Mouse (Mus musculus): ENCODE measurements around the gene Slc25a22. TPM values are rescaled to one million over a fixed set of nuclear protein-coding genes. Genes with fewer than 3 reads are reported as not detected.
A peak's percentile ranks its signal among the peaks of the same experiment; 100 is the strongest.

Gene Slc25a22
- polyA plus RNA-seq, 1 experiment from 2014 or later = 19.4 TPM

DNA sequence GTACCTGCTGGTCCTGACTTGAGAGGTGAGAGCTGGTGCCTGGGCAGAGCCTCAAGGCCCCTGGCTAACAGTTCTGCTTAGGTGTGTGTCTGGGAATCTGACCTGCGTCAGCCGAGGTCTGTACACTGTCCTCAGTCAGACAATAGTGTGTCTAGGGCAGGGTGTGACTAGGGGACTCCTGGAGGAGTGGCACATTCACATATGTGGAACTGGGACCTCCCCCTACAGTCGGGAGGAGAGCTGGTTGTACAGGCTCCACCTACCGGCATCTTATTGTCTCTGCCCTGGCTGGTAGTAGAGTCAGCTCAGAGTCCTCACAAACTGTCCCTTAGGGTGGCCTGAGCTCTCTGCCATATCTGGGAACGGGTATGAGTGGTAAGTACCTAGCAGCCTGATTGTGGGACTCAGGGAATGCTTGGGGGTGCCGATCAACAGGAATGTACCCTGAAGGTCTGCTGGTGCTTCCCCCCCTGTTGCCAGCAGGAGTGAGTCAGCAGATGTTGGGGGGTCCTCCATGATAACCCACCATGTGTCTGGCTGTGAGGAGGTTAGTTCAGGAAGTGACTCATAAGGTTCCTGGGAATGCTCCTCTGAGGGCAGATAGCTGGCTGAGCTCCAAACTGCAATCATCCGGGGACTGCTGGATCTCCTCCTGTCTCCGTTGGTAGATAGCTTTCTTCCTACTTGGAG lies 31.0 kb upstream of the Slc25a22 start:
- Histone ChIP-seq H3K4me3 (ENCODE audit: low read depth, low read length) (peak overlapping the region; percentile 73), H3K9ac (ENCODE audit: low read depth, low read length) (peak overlapping the region; percentile 87), H3K4me1 (ENCODE audit: control insufficient read depth, insufficient read depth, low read length) (peaks cover 43% of the 10 kb centered on the region), H3K36me3 (ENCODE audit: control insufficient read depth, insufficient read depth, low read length) (peaks cover 22% of the 10 kb centered on the region), H3K9me3 (replicated peaks; ENCODE audit: control insufficient read depth, low read length) (no peaks in the 10 kb centered on the region), H3K4me2 (peak overlapping the region; percentile 80), H3K27ac (ENCODE audit: low read depth, low read length) (peak overlapping the region; percentile 96), H3K27me3 (ENCODE audit: control insufficient read depth, insufficient read depth, low read length) (peaks cover 20% of the 10 kb centered on the region)
- ATAC-seq (replicated peaks; ENCODE audit: insufficient number of reproducible peaks, low FRiP score, low TSS enrichment) = peak; percentile 65
- WGBS (ENCODE audit: insufficient replicate concordance) = 2% methylated on average over 8 of the region's 8 CpGs

- Histone ChIP-seq H3K9ac (ENCODE audit: low read depth, low read length) (peak overlapping the region; percentile 87), H3K27me3 (ENCODE audit: control insufficient read depth, insufficient read depth, low read length) (peaks cover 25% of the 10 kb centered on the region), H3K9me3 (replicated peaks; ENCODE audit: control insufficient read depth, low read length) (no peaks in the 10 kb centered on the region), H3K4me3 (ENCODE audit: low read depth, low read length) (peak overlapping the region; percentile 73), H3K36me3 (ENCODE audit: control insufficient read depth, insufficient read depth, low read length) (peaks cover 22% of the 10 kb centered on the region), H3K4me2 (peak overlapping the region; percentile 80), H3K4me1 (ENCODE audit: control insufficient read depth, insufficient read depth, low read length) (peaks cover 47% of the 10 kb centered on the region), H3K27ac (ENCODE audit: low read depth, low read length) (peak overlapping the region; percentile 96)
- ATAC-seq (replicated peaks; ENCODE audit: insufficient number of reproducible peaks, low FRiP score, low TSS enrichment) = no peak
- 12% methylated on average over 5 of the region's 5 CpGs for WGBS (ENCODE audit: insufficient replicate concordance)
These were observed 30.5 kb upstream of the Slc25a22 start for GRCm38 (mm10) chr7:141468164-141468521.

DNA sequence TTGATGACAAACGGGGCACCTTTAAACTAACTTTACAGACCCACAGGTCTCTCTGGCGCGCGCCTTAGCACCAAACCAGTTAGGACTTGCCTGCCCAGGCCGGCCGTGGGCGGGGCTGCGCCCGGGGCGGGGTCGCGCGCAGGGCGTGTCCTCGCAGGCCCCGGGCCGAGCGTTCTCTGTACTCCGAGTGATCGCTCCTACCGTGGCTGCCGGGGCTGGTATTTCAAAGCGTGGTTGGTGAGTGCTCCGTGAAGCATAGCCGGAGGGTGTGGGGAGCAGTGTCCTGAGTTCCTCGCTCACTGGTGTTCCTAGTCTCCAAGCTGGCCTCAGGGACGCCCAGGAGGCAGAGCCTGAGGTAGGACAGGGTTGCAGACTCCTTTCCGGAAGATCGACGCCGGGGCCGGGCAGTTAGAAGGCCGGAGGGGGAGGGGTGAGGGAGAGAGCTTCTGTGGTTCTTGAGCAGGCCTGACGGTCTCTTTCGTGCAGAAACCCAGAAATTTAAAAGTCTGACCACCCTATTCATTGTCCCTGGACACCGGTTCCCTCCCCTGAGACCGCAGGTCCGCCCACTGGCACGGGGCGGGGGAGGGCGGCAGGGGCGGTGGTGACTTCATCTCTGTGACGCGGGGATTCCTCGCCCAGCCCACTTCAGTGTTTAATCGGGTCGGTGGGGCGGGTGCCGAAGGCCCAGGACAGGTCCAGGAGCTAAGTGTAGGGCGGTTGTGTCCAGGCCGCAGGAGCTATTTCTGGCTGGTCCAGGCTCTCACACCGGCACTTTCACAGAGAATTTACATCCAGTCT lies 29.7 kb upstream of the Slc25a22 start, which contains the start of gene Cd151:
Gene Cd151, plus strand, starts transcription at position 163 of the 801 bp plus-strand sequence.
- under 1% methylated on average over 52 of the region's 52 CpGs for WGBS (ENCODE audit: insufficient replicate concordance)
- H3K27me3 ChIP-seq (ENCODE audit: control insufficient read depth, insufficient read depth, low read length) = peaks cover 30% of the 10 kb centered on the region
- peak within 1 kb of the TSS; percentile 87 for H3K9ac ChIP-seq (ENCODE audit: low read depth, low read length)
- H3K4me2 ChIP-seq = peak within 1 kb of the TSS; percentile 80
- peak; percentile 80 for ATAC-seq (replicated peaks; ENCODE audit: insufficient number of reproducible peaks, low FRiP score, low TSS enrichment)
- H3K4me3 ChIP-seq (ENCODE audit: low read depth, low read length) = peak within 1 kb of the TSS; percentile 73
- H3K27ac ChIP-seq (ENCODE audit: low read depth, low read length) = peak within 1 kb of the TSS; percentile 96
- H3K9me3 ChIP-seq (replicated peaks; ENCODE audit: control insufficient read depth, low read length) = no peaks in the 10 kb centered on the region
- H3K36me3 ChIP-seq (ENCODE audit: control insufficient read depth, insufficient read depth, low read length) = peaks cover 19% of the 10 kb centered on the region
- H3K4me1 ChIP-seq (ENCODE audit: control insufficient read depth, insufficient read depth, low read length) = peaks cover 47% of the 10 kb centered on the region

DNA sequence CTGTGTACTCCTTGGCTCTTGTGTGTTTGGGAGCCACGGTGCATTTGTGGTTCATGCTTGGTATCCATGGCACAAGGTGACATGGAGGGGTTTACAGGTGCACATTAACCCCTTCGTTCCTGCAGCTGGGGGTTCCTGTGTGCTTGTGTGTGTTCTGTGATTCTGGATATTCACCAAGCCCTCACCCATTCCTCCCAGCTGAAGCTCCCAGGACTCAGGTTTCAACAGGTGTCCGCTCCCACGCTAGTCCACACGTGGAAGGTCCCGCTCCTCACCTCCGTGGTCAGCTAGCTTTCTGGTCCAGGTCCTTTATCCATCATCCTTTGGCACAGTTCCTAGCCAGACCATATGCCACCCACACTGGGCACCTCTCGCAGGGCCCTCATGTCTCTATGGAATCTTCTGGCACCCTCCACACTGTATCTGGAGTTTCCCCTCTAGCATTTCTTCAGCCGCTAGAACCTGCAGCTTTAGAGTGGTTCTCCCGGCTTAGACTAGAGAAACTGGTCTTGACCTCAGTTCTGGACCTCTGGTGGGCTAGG lies 29.0 kb upstream of the Slc25a22 start:
- WGBS (ENCODE audit: insufficient replicate concordance) = 52% methylated on average over 10 of the region's 10 CpGs
- Histone ChIP-seq H3K9ac (ENCODE audit: low read depth, low read length) (peak overlapping the region; percentile 87), H3K9me3 (replicated peaks; ENCODE audit: control insufficient read depth, low read length) (no peaks in the 10 kb centered on the region), H3K4me1 (ENCODE audit: control insufficient read depth, insufficient read depth, low read length) (peaks cover 51% of the 10 kb centered on the region), H3K27ac (ENCODE audit: low read depth, low read length) (peak overlapping the region; percentile 96), H3K4me3 (ENCODE audit: low read depth, low read length) (peak overlapping the region; percentile 73), H3K27me3 (ENCODE audit: control insufficient read depth, insufficient read depth, low read length) (peaks cover 38% of the 10 kb centered on the region), H3K4me2 (peak overlapping the region; percentile 80), H3K36me3 (ENCODE audit: control insufficient read depth, insufficient read depth, low read length) (peaks cover 15% of the 10 kb centered on the region)
- no peak for ATAC-seq (replicated peaks; ENCODE audit: insufficient number of reproducible peaks, low FRiP score, low TSS enrichment)

DNA sequence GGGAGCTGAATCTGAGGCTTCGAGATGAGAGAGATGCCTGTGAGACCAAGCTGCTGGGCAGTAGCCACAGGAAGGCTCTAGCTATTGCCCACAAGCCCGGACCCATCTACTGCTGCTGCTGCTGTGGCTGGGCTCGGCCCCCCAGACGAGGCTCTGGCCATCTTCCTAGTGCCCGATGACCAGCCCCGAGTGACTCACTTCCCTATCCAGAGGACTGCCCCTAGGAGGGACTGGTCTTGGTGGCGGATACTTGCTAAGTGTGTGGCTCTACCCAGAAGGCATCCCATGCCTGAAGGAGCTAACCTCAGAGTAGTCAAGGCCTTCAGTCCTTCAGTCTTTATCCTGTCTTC lies 28.3 kb upstream of the Slc25a22 start:
- Histone ChIP-seq H3K27ac (ENCODE audit: low read depth, low read length) (no peak overlapping the region), H3K27me3 (ENCODE audit: control insufficient read depth, insufficient read depth, low read length) (peaks cover 44% of the 10 kb centered on the region), H3K4me3 (ENCODE audit: low read depth, low read length) (no peak overlapping the region), H3K9me3 (replicated peaks; ENCODE audit: control insufficient read depth, low read length) (no peaks in the 10 kb centered on the region), H3K4me1 (ENCODE audit: control insufficient read depth, insufficient read depth, low read length) (peaks cover 57% of the 10 kb centered on the region), H3K36me3 (ENCODE audit: control insufficient read depth, insufficient read depth, low read length) (peaks cover 11% of the 10 kb centered on the region), H3K9ac (ENCODE audit: low read depth, low read length) (no peak overlapping the region), H3K4me2 (no peak overlapping the region)
- ATAC-seq (replicated peaks; ENCODE audit: insufficient number of reproducible peaks, low FRiP score, low TSS enrichment) = no peak
- 60% methylated on average over 7 of the region's 7 CpGs for WGBS (ENCODE audit: insufficient replicate concordance)

GRCm38 (mm10) chr7:141465388-141466044 lies 27.8 kb upstream of the Slc25a22 start:
- peak overlapping the region; percentile 54 for H3K4me2 ChIP-seq
- no peak overlapping the region for H3K27ac ChIP-seq (ENCODE audit: low read depth, low read length)
- no peak for ATAC-seq (replicated peaks; ENCODE audit: insufficient number of reproducible peaks, low FRiP score, low TSS enrichment)
- 34% methylated on average over 9 of the region's 10 CpGs for WGBS (ENCODE audit: insufficient replicate concordance)
- no peaks in the 10 kb centered on the region for H3K9me3 ChIP-seq (replicated peaks; ENCODE audit: control insufficient read depth, low read length)
- H3K4me1 ChIP-seq (ENCODE audit: control insufficient read depth, insufficient read depth, low read length) = peaks cover 61% of the 10 kb centered on the region
- peaks cover 49% of the 10 kb centered on the region for H3K27me3 ChIP-seq (ENCODE audit: control insufficient read depth, insufficient read depth, low read length)
- no peak overlapping the region for H3K9ac ChIP-seq (ENCODE audit: low read depth, low read length)
- peaks cover 6% of the 10 kb centered on the region for H3K36me3 ChIP-seq (ENCODE audit: control insufficient read depth, insufficient read depth, low read length)
- peak overlapping the region; percentile 31 for H3K4me3 ChIP-seq (ENCODE audit: low read depth, low read length)

GRCm38 (mm10) chr7:141464603-141465201 lies 27.0 kb upstream of the Slc25a22 start:
- H3K9me3 ChIP-seq (replicated peaks; ENCODE audit: control insufficient read depth, low read length) = no peaks in the 10 kb centered on the region
- no peak overlapping the region for H3K27ac ChIP-seq (ENCODE audit: low read depth, low read length)
- H3K27me3 ChIP-seq (ENCODE audit: control insufficient read depth, insufficient read depth, low read length) = peaks cover 52% of the 10 kb centered on the region
- 5% methylated on average over 33 of the region's 38 CpGs for WGBS (ENCODE audit: insufficient replicate concordance)
- H3K36me3 ChIP-seq (ENCODE audit: control insufficient read depth, insufficient read depth, low read length) = 0 out of 2 replicates have a peak, but pooled peaks cover 2% of the 10 kb centered on the region
- H3K4me1 ChIP-seq (ENCODE audit: control insufficient read depth, insufficient read depth, low read length) = peaks cover 57% of the 10 kb centered on the region
- peak overlapping the region; percentile 31 for H3K4me3 ChIP-seq (ENCODE audit: low read depth, low read length)
- H3K9ac ChIP-seq (ENCODE audit: low read depth, low read length) = peak overlapping the region; percentile 48
- H3K4me2 ChIP-seq = peak overlapping the region; percentile 54
- ATAC-seq (replicated peaks; ENCODE audit: insufficient number of reproducible peaks, low FRiP score, low TSS enrichment) = no peak

Measured in heart, embryonic 11.5 days (tissue).